Mouse (Mus musculus) liver, embryonic 13.5 days (tissue): ENCODE measurements at regions not wholly inside any gene's neighbourhood (a gene's known extent, or its start where the extent isn't known, plus 50 kb on each side); places are given as distances from the start of the nearest gene placed in this dataset.
"Not testable (repeated sequence)": the region's sequence is repeated elsewhere in the genome, so short reads cannot be mapped to it uniquely, and the experiment has no call there.

Source experiments
- ATAC-seq: fragments of 200-750 bp; cut with Nextera tagmentation; 2 replicates; pipeline ENCODE4 v1.8.0; 2017; ENCODE audit warnings: low read depth, mild to moderate bottlenecking, moderate number of reproducible peaks, moderate library complexity
- DNase-seq: peaks from one replicate; pipeline ENCODE4 v3.0.0; 2022
- H3K27ac ChIP-seq: fragments of 300-500 bp; sonication (generic); 2 replicates; pipeline ENCODE4 v1.5.1; 2015; ENCODE audit warnings: moderate library complexity, mild to moderate bottlenecking, inconsistent platforms
- H3K27me3 ChIP-seq: fragments of 300-500 bp; sonication (generic); 2 replicates; pipeline ENCODE4 v1.6.1; 2015; ENCODE audit warnings: mild to moderate bottlenecking, inconsistent platforms
- H3K36me3 ChIP-seq: fragments of 300-500 bp; sonication (generic); 2 replicates; pipeline ENCODE4 v1.6.1; 2015; ENCODE audit warnings: mild to moderate bottlenecking, inconsistent platforms
- H3K4me1 ChIP-seq: fragments of 300-500 bp; sonication (generic); replicated peaks from 2 replicates; pipeline ENCODE4 v1.6.1; 2015; ENCODE audit warnings: inconsistent platforms
- H3K4me2 ChIP-seq: fragments of 300-500 bp; sonication (generic); 2 replicates; pipeline ENCODE4 v1.6.1; 2015; ENCODE audit warnings: inconsistent platforms, mild to moderate bottlenecking, moderate library complexity
- H3K4me3 ChIP-seq: fragments of 300-500 bp; sonication (generic); replicated peaks from 2 replicates; pipeline ENCODE4 v1.5.1; 2015; ENCODE audit warnings: mild to moderate bottlenecking, inconsistent platforms
- H3K9ac ChIP-seq: fragments of 300-500 bp; sonication (generic); 2 replicates; pipeline ENCODE4 v1.6.1; 2015; ENCODE audit warnings: mild to moderate bottlenecking, inconsistent platforms
- H3K9me3 ChIP-seq: fragments of 300-500 bp; sonication (generic); replicated peaks from 2 replicates; pipeline ENCODE4 v1.6.1; 2016; ENCODE audit warnings: inconsistent platforms
- WGBS: fragments of 180-500 bp; shearing (Covaris S2); methylation state at CpG from one replicate; pipeline ENCODE4 v1.1.7; 2015; ENCODE audit not compliant: insufficient replicate concordance; 5-methylcytosine and 5-hydroxymethylcytosine counted together

DNA sequence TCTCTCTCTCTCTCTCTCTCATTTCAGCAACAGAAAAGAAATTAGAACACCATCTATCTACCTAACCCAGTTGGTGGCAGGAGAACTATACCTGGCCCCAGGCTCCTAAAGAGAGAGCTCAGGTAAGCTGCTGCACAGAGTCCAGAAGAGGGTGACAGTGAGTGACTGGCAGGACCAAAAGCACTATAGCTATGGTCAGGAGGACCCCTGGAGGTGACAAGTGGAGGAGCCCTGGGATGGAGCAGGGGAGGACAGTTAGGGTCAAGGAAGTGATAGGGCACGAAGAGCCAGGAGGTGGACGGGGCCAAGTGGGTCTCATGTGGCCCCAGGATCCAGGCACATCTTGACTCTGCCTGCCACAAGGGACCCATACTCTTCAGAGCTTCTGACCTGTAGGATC lies 73.7 kb downstream of the Cryaa start:
- 31% methylated on average over 2 of the region's 2 CpGs for WGBS
- Histone ChIP-seq H3K4me2 (no peak overlapping the region), H3K36me3 (no peaks in the 10 kb centered on the region), H3K9ac (no peak overlapping the region), H3K27ac (no peak overlapping the region), H3K27me3 (no peaks in the 10 kb centered on the region), H3K4me1 (peaks cover 25% of the 10 kb centered on the region), H3K9me3 (no peaks in the 10 kb centered on the region), H3K4me3 (no peak overlapping the region)
- DNase-seq (no peak), ATAC-seq (no peak)

GRCm38 (mm10) chr17:31753113-31753858 lies 75.7 kb downstream of the Cryaa start:
- DNase-seq: no peak
- Histone ChIP-seq H3K4me3 (no peak overlapping the region), H3K4me2 (no peak overlapping the region), H3K4me1 (peaks cover 8% of the 10 kb centered on the region; the same call in 1 of the 2 replicates), H3K27ac (no peak overlapping the region), H3K36me3 (no peaks in the 10 kb centered on the region), H3K27me3 (no peaks in the 10 kb centered on the region), H3K9me3 (no peaks in the 10 kb centered on the region), H3K9ac (no peak overlapping the region)
- ATAC-seq: no peak
- WGBS: 55% methylated on average over 9 of the region's 9 CpGs

- Histone ChIP-seq H3K9me3 (no peaks in the 10 kb centered on the region), H3K4me2 (no peak overlapping the region), H3K27ac (no peak overlapping the region), H3K9ac (no peak overlapping the region), H3K27me3 (no peaks in the 10 kb centered on the region), H3K4me1 (peaks cover 5% of the 10 kb centered on the region; the same call in 1 of the 2 replicates), H3K4me3 (no peak overlapping the region), H3K36me3 (no peaks in the 10 kb centered on the region)
- ATAC-seq: no peak
- DNase-seq: no peak
- 28% methylated on average over 4 of the region's 4 CpGs for WGBS
Measured at GRCm38 (mm10) chr17:31753859-31754229, 76.2 kb downstream of the Cryaa start.

- ATAC-seq (no peak), DNase-seq (no peak)
- Histone ChIP-seq H3K4me3 (no peak overlapping the region), H3K4me2 (no peak overlapping the region), H3K9me3 (no peaks in the 10 kb centered on the region), H3K9ac (no peak overlapping the region), H3K27me3 (no peaks in the 10 kb centered on the region), H3K27ac (no peak overlapping the region), H3K36me3 (no peaks in the 10 kb centered on the region), H3K4me1 (no peaks in the 10 kb centered on the region)
- 59% methylated on average over 2 of the region's 2 CpGs for WGBS
Measured at GRCm38 (mm10) chr17:31760465-31760864, 82.9 kb downstream of the Cryaa start.

DNA sequence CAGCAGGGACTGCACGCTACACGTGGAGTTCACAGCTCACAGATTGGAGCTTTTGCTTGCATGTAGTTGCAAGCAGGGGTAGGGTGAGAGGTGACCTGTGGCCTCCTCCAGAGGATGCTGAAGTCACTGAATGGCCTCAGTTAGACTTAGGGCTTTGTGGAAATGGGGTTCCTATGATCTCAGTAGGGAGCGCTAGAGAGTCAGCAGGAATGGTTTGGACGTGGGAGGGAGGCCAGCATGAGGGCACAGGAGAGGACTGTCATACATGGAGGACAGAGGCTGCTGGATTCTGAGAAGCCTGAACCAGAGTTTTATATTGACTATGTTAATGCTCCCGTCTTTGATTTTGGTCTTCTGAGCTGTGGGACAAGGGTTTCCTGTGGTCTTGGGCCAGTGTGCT lies 85.5 kb downstream of the Cryaa start:
- Histone ChIP-seq H3K27ac (no peak overlapping the region), H3K4me3 (no peak overlapping the region), H3K36me3 (no peaks in the 10 kb centered on the region), H3K9ac (no peak overlapping the region), H3K27me3 (no peaks in the 10 kb centered on the region), H3K4me1 (no peaks in the 10 kb centered on the region), H3K4me2 (no peak overlapping the region), H3K9me3 (no peaks in the 10 kb centered on the region)
- no peak for DNase-seq
- 45% methylated on average over 5 of the region's 5 CpGs for WGBS
- ATAC-seq: no peak

- no peak overlapping the region for H3K27ac ChIP-seq
- H3K4me1 ChIP-seq: no peaks in the 10 kb centered on the region
- ATAC-seq: no peak
- DNase-seq: no peak
- H3K4me2 ChIP-seq: no peak overlapping the region
- no peaks in the 10 kb centered on the region for H3K36me3 ChIP-seq
- no peaks in the 10 kb centered on the region for H3K27me3 ChIP-seq
- 58% methylated on average over 25 of the region's 25 CpGs for WGBS
- H3K9me3 ChIP-seq: 0 out of 2 replicates have a peak, but pooled peaks cover 4% of the 10 kb centered on the region
- H3K9ac ChIP-seq: no peak overlapping the region
- H3K4me3 ChIP-seq: no peak overlapping the region
Measured at GRCm38 (mm10) chr17:31766779-31767697, 88.6 kb downstream of the Sik1 start.

DNA sequence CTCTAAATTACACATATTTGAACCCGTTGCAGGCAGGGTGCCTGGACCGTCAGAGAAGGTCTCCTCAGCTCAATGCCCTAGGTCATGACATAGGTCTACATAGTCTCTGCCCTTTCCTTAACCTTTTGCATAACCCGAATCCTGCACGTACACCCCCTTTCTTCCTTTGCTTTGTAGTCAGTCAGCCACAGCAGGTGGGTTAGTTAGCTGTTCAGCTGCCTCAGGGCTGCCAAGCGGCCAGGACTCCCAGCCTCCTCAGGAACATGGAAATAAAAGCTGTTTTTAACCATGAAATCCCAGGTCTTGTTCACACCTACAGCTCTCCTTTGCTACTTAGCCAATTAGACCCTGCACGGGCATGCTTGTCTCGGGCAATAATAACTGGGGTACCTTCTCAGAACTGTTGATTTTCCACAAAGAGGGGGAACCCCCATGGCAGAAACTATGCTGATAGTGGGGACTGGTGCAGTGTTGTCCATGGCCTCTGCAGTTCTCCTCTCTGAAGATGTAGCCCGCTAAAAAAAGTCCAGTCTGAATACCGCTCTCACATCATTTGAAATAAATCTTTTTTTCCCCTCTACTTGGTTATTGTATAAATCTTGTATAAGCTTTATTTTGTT lies 83.3 kb downstream of the Sik1 start:
- Histone ChIP-seq H3K4me2 (no peak overlapping the region), H3K4me1 (peaks cover 1% of the 10 kb centered on the region; the same call in 1 of the 2 replicates), H3K4me3 (no peak overlapping the region), H3K9ac (no peak overlapping the region), H3K27me3 (no peaks in the 10 kb centered on the region), H3K27ac (no peak overlapping the region), H3K36me3 (no peaks in the 10 kb centered on the region), H3K9me3 (0 out of 2 replicates have a peak, but pooled peaks cover 8% of the 10 kb centered on the region)
- DNase-seq: no peak
- WGBS: 73% methylated on average over 9 of the region's 9 CpGs
- ATAC-seq: no peak

- H3K27me3 ChIP-seq, H3K9ac ChIP-seq, H3K4me1 ChIP-seq, H3K4me2 ChIP-seq, ATAC-seq, DNase-seq, H3K4me3 ChIP-seq, H3K9me3 ChIP-seq, H3K27ac ChIP-seq, H3K36me3 ChIP-seq: not testable (repeated sequence)
Measured at GRCm38 (mm10) chr17:31773882-31774281, 81.7 kb downstream of the Sik1 start.

DNA sequence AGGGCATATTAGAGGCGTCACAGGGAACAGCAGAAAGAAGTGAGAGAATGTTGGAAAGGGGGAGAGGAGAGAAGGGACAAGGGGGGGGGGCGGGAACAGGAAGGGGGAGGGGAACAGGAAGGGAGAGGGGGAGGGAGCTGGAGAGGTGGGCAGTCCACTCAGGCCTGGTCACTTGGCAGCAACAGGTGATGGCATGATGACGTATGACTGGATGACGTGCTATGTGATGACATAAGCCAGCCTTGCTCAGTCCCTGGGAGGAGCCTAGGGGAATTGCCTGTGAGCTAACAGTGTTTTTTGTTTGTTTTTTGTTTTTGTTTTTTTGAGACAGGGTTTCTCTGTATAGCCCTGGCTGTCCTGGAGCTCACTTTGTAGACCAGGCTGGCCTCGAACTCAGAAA lies 80.6 kb downstream of the Sik1 start:
- no peak for ATAC-seq

GRCm38 (mm10) chr17:31775966-31776365 lies 79.6 kb downstream of the Sik1 start:
- WGBS: 68% methylated on average over 3 of the region's 3 CpGs
- H3K4me1 ChIP-seq: peaks cover 9% of the 10 kb centered on the region
- H3K4me2 ChIP-seq: no peak overlapping the region
- DNase-seq (no peak), ATAC-seq (no peak)
- H3K4me3 ChIP-seq: no peak overlapping the region
- 0 out of 2 replicates have a peak, but pooled peaks cover 4% of the 10 kb centered on the region for H3K9me3 ChIP-seq
- H3K27ac ChIP-seq: no peak overlapping the region
- no peak overlapping the region for H3K9ac ChIP-seq
- no peaks in the 10 kb centered on the region for H3K36me3 ChIP-seq
- H3K27me3 ChIP-seq: no peaks in the 10 kb centered on the region

More for the DNA sequence above, 80.6 kb downstream of the Sik1 start:
- no peak overlapping the region for H3K4me3 ChIP-seq
- no peaks in the 10 kb centered on the region for H3K27me3 ChIP-seq
- H3K27ac ChIP-seq: no peak overlapping the region
- 0 out of 2 replicates have a peak, but pooled peaks cover 8% of the 10 kb centered on the region for H3K9me3 ChIP-seq
- H3K36me3 ChIP-seq: no peaks in the 10 kb centered on the region
- no peak for DNase-seq
- no peak overlapping the region for H3K4me2 ChIP-seq
- H3K9ac ChIP-seq: no peak overlapping the region
- H3K4me1 ChIP-seq: peaks cover 9% of the 10 kb centered on the region
- 71% methylated on average over 5 of the region's 5 CpGs for WGBS

DNA sequence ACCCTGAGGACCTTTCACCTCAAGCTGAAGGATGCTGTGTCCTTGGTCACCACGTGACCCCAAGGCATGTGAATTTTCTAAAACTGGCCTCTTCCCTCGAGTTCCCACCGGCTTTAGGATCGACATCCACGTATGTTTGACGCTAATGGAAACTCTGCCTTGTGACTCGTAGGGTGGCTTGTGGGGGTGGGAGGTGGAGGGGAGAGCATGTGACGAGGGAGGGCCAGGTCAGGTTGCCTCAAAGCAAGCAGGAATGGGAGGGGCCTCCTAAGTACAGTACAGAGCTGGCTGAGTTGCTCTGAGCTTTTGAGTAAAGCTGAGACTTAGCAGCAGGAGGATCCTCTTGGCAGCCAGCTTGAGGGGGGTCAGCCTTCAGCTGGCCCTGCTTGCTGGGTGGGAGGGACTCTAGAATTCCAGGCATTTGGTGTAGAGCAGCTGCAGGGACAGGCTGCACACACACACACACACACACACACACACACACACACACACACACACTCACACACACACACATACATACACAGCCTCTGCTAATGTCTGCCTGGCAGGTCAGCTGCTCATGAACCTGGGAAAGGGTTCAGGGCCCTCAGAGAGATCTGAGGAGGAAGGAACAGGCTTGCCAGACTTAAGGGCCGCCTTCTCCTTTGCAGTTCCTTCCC lies 78.5 kb downstream of the Sik1 start:
- no peak overlapping the region for H3K4me3 ChIP-seq
- 48% methylated on average over 9 of the region's 9 CpGs for WGBS
- no peak for ATAC-seq
- no peaks in the 10 kb centered on the region for H3K36me3 ChIP-seq
- no peaks in the 10 kb centered on the region for H3K27me3 ChIP-seq
- 0 out of 2 replicates have a peak, but pooled peaks cover 4% of the 10 kb centered on the region for H3K9me3 ChIP-seq
- no peak overlapping the region for H3K4me2 ChIP-seq
- no peak overlapping the region for H3K27ac ChIP-seq
- no peak for DNase-seq
- peaks cover 9% of the 10 kb centered on the region for H3K4me1 ChIP-seq
- no peak overlapping the region for H3K9ac ChIP-seq
